28 mouse cellular contexts compared by ENCODE assay signal in the genomic region with DNA sequence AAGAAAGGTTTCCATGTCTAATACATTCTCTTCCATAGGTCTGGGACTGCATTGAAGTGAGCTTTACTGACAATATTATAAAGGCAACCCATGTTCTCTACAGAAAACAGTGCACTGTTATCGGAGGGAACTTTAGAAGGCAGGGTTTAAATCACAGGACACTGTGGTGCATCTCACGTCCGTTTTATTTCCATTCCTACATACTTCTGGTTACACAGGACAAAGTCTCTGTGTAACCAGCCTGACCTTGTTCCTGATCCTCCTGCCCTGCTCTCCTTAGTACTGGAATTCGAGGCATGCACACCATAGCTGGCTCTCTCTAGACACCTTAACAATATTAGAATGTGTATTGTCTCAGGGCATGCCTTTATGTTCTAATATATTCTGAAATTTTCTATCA.
"Had no signal": no experiment of that assay in that cellular context is flagged by ENCODE, and none has a peak within 500 bp of the region (broad histone marks: within the 10 kb centered on the region; RNA-seq: fewer than 3 reads in every experiment).

No protein-coding gene starts in this region.

- H3K9ac ChIP-seq: embryonic facial prominence, embryonic 12.5 days; embryonic facial prominence, embryonic 13.5 days; embryonic facial prominence, embryonic 15.5 days; forebrain, embryonic 12.5 days; forebrain, embryonic 13.5 days; forebrain, embryonic 15.5 days; forebrain, postnatal 0 days had no signal

- H3K27ac ChIP-seq: embryonic facial prominence, embryonic 10.5 days; embryonic facial prominence, embryonic 12.5 days; embryonic facial prominence, embryonic 13.5 days; embryonic facial prominence, embryonic 15.5 days; forebrain, embryonic 10.5 days; forebrain, embryonic 12.5 days; forebrain, embryonic 13.5 days; forebrain, embryonic 15.5 days; gastrocnemius, adult 2 months had no signal

- H3K27me3 ChIP-seq: embryonic facial prominence, embryonic 12.5 days; embryonic facial prominence, embryonic 13.5 days; forebrain, embryonic 12.5 days; forebrain, embryonic 13.5 days; forebrain, embryonic 15.5 days had no signal

- H3K4me2 ChIP-seq: embryonic facial prominence, embryonic 12.5 days; embryonic facial prominence, embryonic 13.5 days; embryonic facial prominence, embryonic 15.5 days; forebrain, embryonic 12.5 days; forebrain, embryonic 13.5 days; forebrain, embryonic 15.5 days had no signal

- H3K4me3 ChIP-seq: embryonic facial prominence, embryonic 10.5 days; embryonic facial prominence, embryonic 12.5 days; embryonic facial prominence, embryonic 13.5 days; embryonic facial prominence, embryonic 15.5 days; erythroblast, embryonic 14.5 days; forebrain, embryonic 10.5 days; forebrain, embryonic 12.5 days; forebrain, embryonic 13.5 days; forebrain, embryonic 15.5 days; gastrocnemius, adult 2 months had no signal

- DNase-seq: cerebellum, adult 2 months; cerebellum, adult 8-10 months; cerebellum, adult 9-10 months; cerebellum, adult 9-11 months; cerebellum, postnatal 10 days; cerebellum, postnatal 14 days; cerebellum, postnatal 25 days; cerebellum, postnatal 36 days; embryo, embryonic 11 days; forebrain, postnatal 0 days; gastrocnemius, adult 2 months; gastrocnemius, postnatal 10 days; gastrocnemius, postnatal 14 days; gastrocnemius, postnatal 25 days; gastrocnemius, postnatal 36 days; heart, adult 11 months; heart, adult 18-20 months had no signal

- ATAC-seq: forebrain, embryonic 13.5 days; forebrain, embryonic 14.5 days; forebrain, embryonic 15.5 days; forebrain, embryonic 16.5 days; forebrain, postnatal 0 days had no signal

- H3K36me3 ChIP-seq: embryonic facial prominence, embryonic 10.5 days; embryonic facial prominence, embryonic 12.5 days; embryonic facial prominence, embryonic 13.5 days; embryonic facial prominence, embryonic 15.5 days; forebrain, embryonic 10.5 days; forebrain, embryonic 12.5 days; forebrain, embryonic 15.5 days had no signal

- H3K4me1 ChIP-seq: embryonic facial prominence, embryonic 15.5 days; forebrain, embryonic 10.5 days had no signal

- H3K9me3 ChIP-seq: embryonic facial prominence, embryonic 10.5 days; embryonic facial prominence, embryonic 12.5 days; embryonic facial prominence, embryonic 13.5 days; embryonic facial prominence, embryonic 15.5 days; forebrain, embryonic 10.5 days; forebrain, embryonic 12.5 days; forebrain, embryonic 13.5 days; forebrain, embryonic 15.5 days had no signal
